Mouse (Mus musculus): ENCODE data around the gene Cavin2. TPM values are rescaled to one million over a fixed set of nuclear protein-coding genes. Genes with fewer than 3 reads are reported as not detected.

Gene Cavin2
- polyA plus RNA-seq, 1 experiment from 2014 or later, result 10.6 TPM

GRCm38 (mm10) chr1:51307056-51307455 is 18.1 kb downstream of the Cavin2 start:
- DNase-seq (ENCODE audit: low spot score), result no peak

DNA sequence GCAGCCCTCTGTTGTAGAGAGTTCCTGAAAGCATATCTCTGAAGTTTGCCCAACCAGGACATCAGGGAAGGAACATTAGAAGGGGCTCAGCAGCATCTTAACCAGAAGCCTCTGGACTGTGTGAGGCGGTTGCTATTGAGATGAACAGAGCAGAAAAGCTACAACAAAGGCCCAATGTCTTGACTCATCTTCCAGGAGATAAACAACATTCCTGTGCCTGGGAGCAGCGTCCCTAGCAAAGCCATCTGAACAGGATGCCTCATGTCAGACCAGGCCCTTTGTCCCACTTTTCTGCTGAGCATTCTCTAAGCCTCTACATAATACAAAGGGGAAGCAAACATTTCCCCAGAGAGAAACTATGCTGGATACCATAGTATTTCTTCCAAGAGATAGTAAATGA is 26.6 kb downstream of the Cavin2 start:
- no peak for DNase-seq (ENCODE audit: low spot score)

DNA sequence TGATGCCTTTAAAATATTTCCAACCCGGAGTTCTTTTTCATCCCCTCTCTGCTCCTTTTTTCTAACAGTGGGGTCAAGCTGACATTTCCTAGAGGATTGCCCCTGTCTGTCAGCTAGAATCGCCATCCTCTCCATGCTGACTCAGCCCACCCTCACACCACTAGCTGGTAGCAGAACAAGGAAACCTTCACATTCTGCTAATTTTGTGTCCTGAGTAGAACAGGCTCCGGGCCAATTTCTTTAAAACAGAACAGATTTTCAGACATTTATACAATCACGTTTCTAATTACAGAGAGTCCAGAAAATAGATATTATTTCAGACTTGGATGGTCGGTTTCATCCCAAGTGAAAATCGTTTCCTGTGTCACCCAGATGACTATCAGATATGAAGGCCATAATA is 34.6 kb downstream of the Cavin2 start:
- no peak for DNase-seq (ENCODE audit: low spot score)

DNA sequence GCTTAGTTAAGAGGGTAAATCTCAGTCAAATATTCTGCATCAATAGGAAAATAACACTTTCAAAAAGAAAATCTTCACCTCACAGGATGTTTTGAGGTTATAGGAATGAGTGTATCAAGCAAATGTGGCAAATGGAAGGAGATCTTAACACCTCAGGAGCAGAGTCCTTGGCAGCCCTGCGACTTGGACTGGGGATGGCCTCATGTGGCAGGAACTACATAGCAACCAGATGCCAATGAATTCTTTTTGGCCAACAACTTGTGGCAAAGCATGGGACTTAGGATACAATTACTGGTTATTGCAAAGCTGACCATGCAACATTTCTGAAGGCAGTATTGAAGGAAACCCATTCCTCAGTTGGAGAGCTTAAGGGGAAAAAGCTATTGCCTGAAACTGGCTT is 39.6 kb downstream of the Cavin2 start:
- DNase-seq (ENCODE audit: low spot score), result no peak

DNA sequence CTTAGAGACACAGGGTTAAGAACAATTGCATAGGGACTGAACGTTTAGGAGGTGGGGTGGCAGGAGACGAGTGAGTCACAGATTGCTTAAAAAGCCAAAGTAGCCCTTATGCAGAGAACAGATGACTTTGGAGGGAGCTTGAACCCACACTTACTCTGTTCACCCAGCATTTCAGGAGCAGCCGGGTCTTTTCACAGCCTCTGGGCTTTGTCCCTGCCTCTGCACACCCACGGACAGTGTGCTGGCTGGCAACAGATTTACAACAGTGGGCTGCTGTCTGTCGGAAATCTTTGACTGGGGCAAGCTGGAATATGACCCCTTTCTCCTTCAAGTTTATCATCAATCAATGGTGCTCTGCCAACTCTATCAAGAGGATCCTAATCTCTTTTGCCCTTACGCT is 44.1 kb downstream of the Cavin2 start:
- DNase-seq (ENCODE audit: low spot score), result no peak

GRCm38 (mm10) chr1:51333557-51334285 is 44.8 kb downstream of the Cavin2 start:
- peak; percentile 79 for DNase-seq (ENCODE audit: low spot score)

- no peak for DNase-seq (ENCODE audit: low spot score)
These were observed 45.4 kb downstream of the Cavin2 start for GRCm38 (mm10) chr1:51334289-51334688.

DNA sequence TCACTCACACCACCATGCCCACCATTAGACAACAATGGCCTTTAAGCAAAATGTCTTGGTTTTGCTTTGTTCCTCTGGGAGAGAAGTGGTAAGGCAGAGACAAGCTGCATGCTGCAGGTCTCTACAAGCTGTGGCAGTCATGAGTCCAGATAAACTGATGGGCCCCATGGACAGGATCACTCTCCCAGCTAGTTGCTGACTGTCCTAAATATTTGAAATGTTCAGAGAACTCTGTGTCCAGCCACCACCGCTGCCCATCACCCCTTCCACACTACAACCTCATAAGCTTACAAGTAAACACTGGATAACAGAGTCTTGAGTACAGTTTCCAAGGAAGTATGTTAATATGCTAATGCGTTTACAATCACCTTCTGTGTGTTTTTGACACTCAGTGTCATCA is 46.2 kb downstream of the Cavin2 start:
- no peak for DNase-seq (ENCODE audit: low spot score)

DNA sequence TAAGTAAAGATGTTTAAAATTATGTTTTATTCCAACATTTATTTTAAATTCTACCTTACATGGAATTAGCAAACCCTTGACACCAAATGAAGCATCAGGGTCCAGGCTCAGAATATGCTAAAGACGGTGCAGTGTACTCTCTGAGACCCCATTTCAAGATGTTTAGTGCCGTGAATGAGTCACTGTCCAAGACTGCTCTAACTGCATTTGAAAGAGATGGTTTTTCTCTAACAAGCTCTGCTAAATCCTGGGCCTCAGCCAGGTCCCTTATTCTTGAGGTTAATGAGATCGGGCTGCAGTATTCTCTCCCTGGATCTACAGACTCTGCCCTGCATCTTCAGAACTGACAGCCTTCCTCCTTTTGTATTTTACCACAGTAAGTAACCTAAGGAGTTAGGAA is 55.2 kb downstream of the Cavin2 start:
- DNase-seq (ENCODE audit: low spot score), result no peak

DNA sequence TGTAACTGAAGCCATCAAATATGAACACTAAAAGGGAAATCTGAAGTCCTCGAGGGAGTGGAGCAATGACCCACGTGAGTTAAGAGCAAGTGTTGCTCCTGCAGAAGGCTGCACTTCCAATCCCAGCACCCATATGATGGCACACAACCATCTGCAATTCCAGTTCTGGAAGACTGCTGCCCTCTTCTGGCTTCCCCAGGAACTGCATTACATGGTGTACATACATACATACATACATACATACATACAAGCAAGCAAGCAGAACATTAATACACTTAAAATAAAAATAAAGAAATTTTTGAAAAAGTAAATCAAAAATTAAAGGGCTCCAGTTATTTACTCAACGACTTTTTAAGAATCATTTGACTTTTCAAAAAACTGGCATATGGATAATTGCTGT is 58.7 kb downstream of the Cavin2 start:
- peak; percentile 17 for DNase-seq (ENCODE audit: low spot score)

GRCm38 (mm10) chr1:51348631-51349030 is 59.7 kb downstream of the Cavin2 start:
- no peak for DNase-seq (ENCODE audit: low spot score)

- no peak for DNase-seq (ENCODE audit: low spot score)
These were observed 60.5 kb downstream of the Cavin2 start for GRCm38 (mm10) chr1:51349291-51349967.

Other genes starting within 250 kb of the Cavin2 start
- gene Nabp1, start 189.3 kb downstream of the Cavin2 start, polyA plus RNA-seq (2015; fragmentation: Nextera tagmentation; extraction: Ambion mirVana), result 176 and 185 TPM in 2 replicates